Mouse (Mus musculus): ENCODE results near the gene Zfp423. TPM values are rescaled to one million over a fixed set of nuclear protein-coding genes. Genes with fewer than 3 reads are reported as not detected.

Gene Zfp423
- total RNA-seq, 1 experiment from 2014 or later = not detected

GRCm38 (mm10) chr8:87822690-87823089, 136.7 kb downstream of the Zfp423 start:
- ATAC-seq (replicated peaks; ENCODE audit: insufficient number of reproducible peaks, low FRiP score, low TSS enrichment, poor library complexity, severe bottlenecking) = no peak

DNA sequence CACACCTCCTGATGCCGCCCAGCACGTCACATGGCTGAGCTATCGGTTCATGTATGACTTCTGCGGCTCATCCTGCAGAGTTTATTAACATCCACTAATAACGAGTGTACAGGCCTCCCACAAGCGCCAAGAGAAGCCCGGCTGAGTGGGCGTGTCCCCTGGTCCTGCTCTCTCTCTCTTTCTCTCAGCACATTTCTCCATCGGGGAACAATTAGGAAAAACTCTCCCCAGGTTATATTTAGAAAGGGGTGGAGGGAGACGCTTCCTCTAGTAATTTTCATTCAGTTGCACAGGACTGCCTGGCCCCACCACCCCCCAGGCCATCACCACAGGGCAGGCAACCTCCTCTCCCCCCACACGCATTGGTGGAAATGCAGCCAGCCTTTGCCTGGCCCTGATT, 137.2 kb downstream of the Zfp423 start:
- no peak for ATAC-seq (replicated peaks; ENCODE audit: insufficient number of reproducible peaks, low FRiP score, low TSS enrichment, poor library complexity, severe bottlenecking)

DNA sequence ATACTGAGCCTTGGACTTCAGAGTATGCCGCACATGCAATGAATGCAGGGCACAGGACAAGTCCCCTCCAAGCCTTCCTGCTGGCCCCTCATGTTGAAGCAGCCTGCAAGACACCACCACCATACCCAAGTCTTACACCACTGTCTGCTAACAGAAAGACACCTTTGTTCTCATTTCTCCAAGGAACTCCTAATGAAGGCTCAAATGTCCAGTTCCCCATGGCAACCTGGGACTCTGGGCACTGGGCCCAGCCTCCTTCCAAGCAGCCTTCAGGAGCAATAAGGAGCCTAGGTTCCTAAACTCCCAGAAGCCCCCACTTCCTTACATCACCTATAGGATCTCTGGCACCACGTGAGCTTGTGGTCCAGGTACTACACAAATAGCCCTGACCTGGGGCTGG, 137.7 kb downstream of the Zfp423 start:
- ATAC-seq (replicated peaks; ENCODE audit: insufficient number of reproducible peaks, low FRiP score, low TSS enrichment, poor library complexity, severe bottlenecking) = no peak

DNA sequence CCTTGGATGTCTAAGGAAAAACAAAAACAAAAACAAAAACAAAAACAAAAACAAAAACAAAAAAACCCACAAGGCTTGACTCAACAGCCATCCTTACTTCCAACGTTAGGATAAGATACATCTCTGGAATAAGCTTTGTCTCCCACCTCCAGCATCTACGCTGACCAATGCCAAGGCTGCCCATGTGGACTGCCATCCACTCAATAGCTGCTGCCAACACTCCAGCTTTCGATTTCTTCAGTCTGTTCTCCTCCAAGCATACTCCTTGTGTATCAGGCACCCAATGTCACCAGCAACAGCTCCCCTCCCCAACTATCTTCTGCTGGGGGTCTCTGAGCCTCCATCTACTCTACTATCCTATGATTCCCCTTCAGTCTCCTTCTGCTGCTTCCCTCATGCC, 140.1 kb downstream of the Zfp423 start:
- no peak for ATAC-seq (replicated peaks; ENCODE audit: insufficient number of reproducible peaks, low FRiP score, low TSS enrichment, poor library complexity, severe bottlenecking)

GRCm38 (mm10) chr8:87818506-87818905, 140.9 kb downstream of the Zfp423 start:
- no peak for ATAC-seq (replicated peaks; ENCODE audit: insufficient number of reproducible peaks, low FRiP score, low TSS enrichment, poor library complexity, severe bottlenecking)

DNA sequence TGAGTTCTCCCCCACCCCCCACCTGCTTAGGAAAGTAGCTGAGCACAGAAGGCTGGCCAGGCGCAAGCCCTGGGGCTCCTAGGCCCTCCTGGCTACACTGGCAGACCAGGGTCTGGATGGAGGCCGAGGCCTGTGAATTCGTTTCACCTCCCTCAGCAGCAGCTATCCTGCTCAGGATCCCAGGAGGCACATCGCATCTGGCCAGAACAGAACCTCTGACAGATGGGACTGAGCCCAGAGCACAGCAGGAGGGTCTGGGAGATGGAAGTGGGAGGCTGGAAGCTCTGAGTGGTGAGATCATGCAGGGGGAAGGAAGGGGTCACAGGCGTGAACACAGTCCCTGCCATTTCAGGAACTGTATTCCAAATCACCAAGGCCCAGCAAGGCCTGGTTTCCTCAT, 143.3 kb downstream of the Zfp423 start:
- no peak for ATAC-seq (replicated peaks; ENCODE audit: insufficient number of reproducible peaks, low FRiP score, low TSS enrichment, poor library complexity, severe bottlenecking)

- no peak for ATAC-seq (replicated peaks; ENCODE audit: insufficient number of reproducible peaks, low FRiP score, low TSS enrichment, poor library complexity, severe bottlenecking)
Observed at GRCm38 (mm10) chr8:87812661-87813060, 146.7 kb downstream of the Zfp423 start.

DNA sequence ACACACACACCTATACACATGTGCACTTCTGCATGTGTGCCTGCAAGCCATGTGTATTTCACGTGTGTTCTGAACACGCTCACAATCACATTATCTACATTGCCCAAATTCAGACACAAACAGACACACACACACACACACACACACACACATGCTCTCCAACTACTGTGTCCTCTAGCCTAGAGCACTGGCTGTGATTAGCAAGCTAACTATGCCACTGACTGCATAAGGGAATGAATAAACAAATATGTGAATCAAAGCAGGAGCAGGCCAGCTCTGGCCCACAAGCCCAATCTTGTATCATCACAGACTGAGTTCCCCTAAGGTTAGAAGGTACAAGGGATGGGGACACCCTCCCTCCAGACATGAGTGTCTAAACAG, 147.3 kb downstream of the Zfp423 start:
- no peak for ATAC-seq (replicated peaks; ENCODE audit: insufficient number of reproducible peaks, low FRiP score, low TSS enrichment, poor library complexity, severe bottlenecking)

DNA sequence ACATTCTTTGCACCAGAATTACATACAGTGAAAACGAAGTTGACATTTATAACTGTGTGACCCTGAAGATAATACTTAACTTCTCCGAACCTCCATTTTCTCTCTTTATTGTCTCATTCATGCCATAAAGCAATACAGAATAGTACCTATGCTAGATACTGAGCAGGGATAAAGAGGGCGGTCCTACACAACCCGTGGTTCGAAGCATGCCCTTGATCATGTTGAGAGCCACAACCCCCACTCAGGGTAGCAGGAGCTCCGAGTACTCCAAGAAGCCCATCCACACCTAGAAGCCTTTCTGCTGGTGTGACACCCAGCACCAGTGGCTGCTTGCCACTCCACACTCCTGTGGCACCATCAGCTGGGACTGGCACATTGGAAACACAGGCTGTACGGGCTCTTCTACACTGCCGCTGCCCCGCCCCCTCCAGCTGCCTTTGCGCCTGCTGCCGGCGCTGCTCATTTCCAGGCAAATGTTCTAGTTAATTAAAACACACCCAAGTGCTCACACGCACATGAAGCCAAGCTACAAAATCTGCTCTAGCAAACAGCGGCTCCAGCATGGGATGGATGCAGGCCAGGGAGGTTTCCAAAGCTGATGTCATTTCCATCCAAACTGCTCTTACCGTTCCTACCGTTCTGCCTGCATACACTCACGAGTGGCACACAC, 147.9 kb downstream of the Zfp423 start:
- ATAC-seq (replicated peaks; ENCODE audit: insufficient number of reproducible peaks, low FRiP score, low TSS enrichment, poor library complexity, severe bottlenecking) = no peak

GRCm38 (mm10) chr8:87810771-87811170, 148.6 kb downstream of the Zfp423 start:
- ATAC-seq (replicated peaks; ENCODE audit: insufficient number of reproducible peaks, low FRiP score, low TSS enrichment, poor library complexity, severe bottlenecking) = no peak

DNA sequence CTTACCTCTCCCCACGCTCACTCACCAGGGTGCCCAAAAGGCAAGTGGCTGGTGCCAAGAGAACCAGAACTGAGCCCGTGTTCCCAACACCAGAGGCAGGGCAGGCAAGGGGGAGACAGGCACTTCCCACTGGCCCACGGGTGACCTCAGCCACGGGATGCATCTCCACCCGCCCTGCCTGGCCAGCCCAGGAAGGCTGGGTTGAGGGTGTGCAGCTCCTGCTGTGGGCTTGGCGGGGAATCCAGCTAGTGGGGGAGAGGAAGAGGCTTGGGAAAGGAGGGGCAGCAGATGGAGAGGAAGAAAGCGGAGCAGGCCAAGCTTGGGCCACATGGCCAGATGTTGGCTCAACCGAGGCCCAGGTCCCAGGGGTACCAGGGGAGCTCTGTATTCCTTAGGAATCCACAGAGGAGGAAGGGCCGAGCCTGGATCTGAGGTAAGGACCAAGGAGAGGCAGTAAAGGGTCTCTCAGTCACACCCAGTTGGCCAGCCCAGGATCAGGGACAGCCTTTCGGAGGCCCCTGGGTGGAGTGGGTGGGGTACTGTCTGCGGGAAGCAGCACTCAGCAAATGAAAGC, 155.0 kb downstream of the Zfp423 start:
- no peak for ATAC-seq (replicated peaks; ENCODE audit: insufficient number of reproducible peaks, low FRiP score, low TSS enrichment, poor library complexity, severe bottlenecking)

GRCm38 (mm10) chr8:87803437-87803836, 156.0 kb downstream of the Zfp423 start:
- no peak for ATAC-seq (replicated peaks; ENCODE audit: insufficient number of reproducible peaks, low FRiP score, low TSS enrichment, poor library complexity, severe bottlenecking)

DNA sequence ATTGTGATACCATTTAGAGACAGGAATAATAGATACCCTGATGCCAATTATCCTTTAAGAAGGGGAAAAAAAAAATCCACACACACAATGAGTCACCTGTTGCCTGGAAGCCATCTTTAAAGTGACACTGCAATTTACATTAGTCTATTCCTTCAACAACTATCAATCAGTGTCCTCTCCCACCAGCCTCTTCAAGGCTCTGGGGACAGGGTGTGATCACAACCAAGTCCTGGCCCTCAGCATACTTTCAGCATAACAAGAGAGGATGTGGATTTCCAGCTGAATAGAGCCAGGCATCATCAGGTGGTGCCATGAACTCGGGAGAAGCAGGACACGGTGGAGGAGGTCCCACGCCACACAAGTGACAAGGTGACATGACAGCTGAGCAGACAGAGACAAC, 156.8 kb downstream of the Zfp423 start:
- no peak for ATAC-seq (replicated peaks; ENCODE audit: insufficient number of reproducible peaks, low FRiP score, low TSS enrichment, poor library complexity, severe bottlenecking)

GRCm38 (mm10) chr8:87800121-87800520, 159.3 kb downstream of the Zfp423 start:
- ATAC-seq (replicated peaks; ENCODE audit: insufficient number of reproducible peaks, low FRiP score, low TSS enrichment, poor library complexity, severe bottlenecking) = no peak

DNA sequence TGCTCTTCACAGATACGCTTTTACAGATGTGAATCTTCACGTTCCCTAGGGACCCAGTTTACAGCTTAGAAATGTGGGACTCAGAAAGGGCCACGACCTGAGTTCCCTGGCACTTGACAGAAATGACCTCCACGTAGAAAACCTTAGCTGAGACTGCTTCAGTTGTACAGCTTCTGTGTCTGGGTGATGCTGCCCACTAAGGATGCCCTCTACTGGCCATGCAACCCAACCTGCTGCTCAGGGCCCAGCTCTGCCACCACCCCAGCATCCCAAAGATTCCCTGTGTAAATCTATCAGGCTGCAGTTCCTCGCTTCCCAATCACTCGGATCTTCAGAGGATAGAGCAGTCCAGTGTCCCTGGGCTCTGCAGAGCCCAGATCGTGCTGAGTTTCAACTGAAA, 163.2 kb downstream of the Zfp423 start:
- no peak for ATAC-seq (replicated peaks; ENCODE audit: insufficient number of reproducible peaks, low FRiP score, low TSS enrichment, poor library complexity, severe bottlenecking)

GRCm38 (mm10) chr8:87794639-87795038, 164.8 kb downstream of the Zfp423 start:
- ATAC-seq (replicated peaks; ENCODE audit: insufficient number of reproducible peaks, low FRiP score, low TSS enrichment, poor library complexity, severe bottlenecking) = no peak

- ATAC-seq (replicated peaks; ENCODE audit: insufficient number of reproducible peaks, low FRiP score, low TSS enrichment, poor library complexity, severe bottlenecking) = no peak
Observed at GRCm38 (mm10) chr8:87791103-87791502, 168.3 kb downstream of the Zfp423 start.

- ATAC-seq (replicated peaks; ENCODE audit: insufficient number of reproducible peaks, low FRiP score, low TSS enrichment, poor library complexity, severe bottlenecking) = no peak
Observed at GRCm38 (mm10) chr8:87784641-87785439, 174.6 kb downstream of the Zfp423 start.

- no peak for ATAC-seq (replicated peaks; ENCODE audit: insufficient number of reproducible peaks, low FRiP score, low TSS enrichment, poor library complexity, severe bottlenecking)
Observed at GRCm38 (mm10) chr8:87784227-87784626, 175.2 kb downstream of the Zfp423 start.

GRCm38 (mm10) chr8:87783198-87783597, 176.2 kb downstream of the Zfp423 start:
- no peak for ATAC-seq (replicated peaks; ENCODE audit: insufficient number of reproducible peaks, low FRiP score, low TSS enrichment, poor library complexity, severe bottlenecking)
